Mouse (Mus musculus) thymus, postnatal 14 days (tissue): ENCODE measurements around the gene Tsga10ip.
"Not testable (repeated sequence)": the region's sequence is repeated elsewhere in the genome, so short reads cannot be mapped to it uniquely, and the experiment has no call there.

Source experiments
- DNase-seq: peaks from one replicate; pipeline ENCODE4 v3.0.0; 2021

The Tsga10ip gene

GRCm38 (mm10) chr19:5388588-5389242 is 13.6 kb downstream of the Tsga10ip start, which contains the start of gene Sart1:
Gene Sart1, minus strand, starts transcription at chr19:5388703.
- peak; percentile 95 for DNase-seq

GRCm38 (mm10) chr19:5388011-5388441 is 14.3 kb downstream of the Tsga10ip start:
- DNase-seq: no peak

- DNase-seq: no peak
These were observed 17.6 kb downstream of the Tsga10ip start for GRCm38 (mm10) chr19:5384715-5385114.

- DNase-seq: no peak
These were observed 19.0 kb downstream of the Tsga10ip start for GRCm38 (mm10) chr19:5383326-5383725.

GRCm38 (mm10) chr19:5377446-5377845 is 24.9 kb downstream of the Tsga10ip start:
- DNase-seq: no peak

- no peak for DNase-seq
These were observed 27.6 kb downstream of the Tsga10ip start for GRCm38 (mm10) chr19:5374748-5375147.

- no peak for DNase-seq
These were observed 28.1 kb downstream of the Tsga10ip start for GRCm38 (mm10) chr19:5374177-5374576.

- no peak for DNase-seq
These were observed 29.6 kb downstream of the Tsga10ip start for GRCm38 (mm10) chr19:5372724-5373123.

- no peak for DNase-seq
These were observed 31.4 kb downstream of the Tsga10ip start for GRCm38 (mm10) chr19:5370932-5371331.

GRCm38 (mm10) chr19:5367455-5367854 is 34.9 kb downstream of the Tsga10ip start:
- DNase-seq: no peak

- no peak for DNase-seq
These were observed 35.3 kb downstream of the Tsga10ip start, which contains the start of gene Banf1 for GRCm38 (mm10) chr19:5367053-5367359. Gene Banf1, minus strand, starts transcription at chr19:5367168.

- peak; percentile 93 for DNase-seq
These were observed 35.9 kb downstream of the Tsga10ip start, which contains the start of gene Eif1ad for GRCm38 (mm10) chr19:5366175-5367052. Gene Eif1ad, plus strand, starts transcription at chr19:5366741.

GRCm38 (mm10) chr19:5365751-5366150 is 36.6 kb downstream of the Tsga10ip start:
- DNase-seq: peak; percentile 18

GRCm38 (mm10) chr19:5364124-5364523 is 38.2 kb downstream of the Tsga10ip start:
- no peak for DNase-seq

GRCm38 (mm10) chr19:5362186-5362585 is 40.1 kb downstream of the Tsga10ip start:
- no peak for DNase-seq

GRCm38 (mm10) chr19:5356080-5356479 is 46.2 kb downstream of the Tsga10ip start:
- no peak for DNase-seq

- DNase-seq: no peak
These were observed 48.7 kb downstream of the Tsga10ip start for GRCm38 (mm10) chr19:5353609-5354008.

- not testable (repeated sequence) for DNase-seq
These were observed 52.8 kb downstream of the Tsga10ip start, which contains the start of gene Cst6 for GRCm38 (mm10) chr19:5349502-5349873. Gene Cst6, minus strand, starts transcription at chr19:5349574.

GRCm38 (mm10) chr19:5348526-5349501 is 53.5 kb downstream of the Tsga10ip start:
- peak; percentile 22 for DNase-seq

GRCm38 (mm10) chr19:5348064-5348463 is 54.3 kb downstream of the Tsga10ip start:
- no peak for DNase-seq

- no peak for DNase-seq
These were observed 56.8 kb downstream of the Tsga10ip start for GRCm38 (mm10) chr19:5345297-5346131.

GRCm38 (mm10) chr19:5341360-5341759 is 61.0 kb downstream of the Tsga10ip start:
- DNase-seq: no peak
